Mouse (Mus musculus) retina, postnatal 1 day (tissue): ENCODE data around the gene 4930402F06Rik.

Experiments used
- DNase-seq: peaks from one replicate; pipeline ENCODE4 v3.0.0-alpha.2; 2012

4930402F06Rik gene

DNA sequence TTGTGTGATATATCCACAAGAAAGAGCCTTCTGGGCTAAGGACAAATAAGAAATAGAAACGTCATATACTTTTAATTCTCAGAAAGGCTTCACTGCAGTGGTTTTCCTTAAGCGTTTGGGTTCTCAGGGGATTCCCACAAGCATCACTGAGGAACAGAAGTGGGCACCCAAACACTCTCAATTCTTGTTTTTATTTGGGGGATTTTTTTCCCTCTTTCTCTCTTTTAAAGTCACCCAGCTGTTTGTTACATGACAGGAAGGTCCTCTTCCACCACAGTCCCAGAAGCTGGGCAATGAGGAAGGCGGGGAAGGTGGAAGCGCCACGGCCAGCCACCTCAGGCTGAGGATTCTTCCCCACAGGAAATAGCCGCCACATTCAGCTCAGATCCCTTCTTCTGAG lies 19.5 kb upstream of the 4930402F06Rik start:
- DNase-seq = no peak

- DNase-seq = no peak
These were observed 15.8 kb upstream of the 4930402F06Rik start for GRCm38 (mm10) chr2:35412810-35413209.

- DNase-seq = no peak
These were observed 15.3 kb upstream of the 4930402F06Rik start for GRCm38 (mm10) chr2:35412246-35412645.

DNA sequence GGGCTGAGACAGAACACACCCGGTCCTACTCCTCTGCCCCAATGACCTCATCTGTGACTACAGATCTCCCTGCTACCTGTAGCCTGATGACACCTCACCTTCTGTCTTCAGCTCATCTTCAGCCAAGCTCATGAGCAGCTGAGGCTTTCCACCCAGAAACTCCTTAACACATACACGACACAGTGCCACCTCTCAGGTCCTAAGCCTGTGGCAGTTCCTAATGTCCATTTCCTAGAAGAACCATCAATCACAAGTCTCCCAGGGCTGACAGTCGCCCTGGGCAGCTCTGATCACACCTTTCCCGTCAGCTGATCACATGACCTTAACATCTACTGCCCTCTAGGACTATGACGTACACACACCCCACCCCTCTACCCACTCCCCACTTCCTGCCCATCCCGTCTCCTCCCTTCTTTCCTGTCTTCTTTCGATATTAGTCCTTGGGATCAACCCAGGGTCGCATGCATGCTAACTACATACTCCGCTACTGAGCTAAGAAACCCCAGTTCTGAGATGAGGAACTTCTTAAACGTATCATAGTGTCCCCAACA lies 14.7 kb upstream of the 4930402F06Rik start:
- no peak for DNase-seq

DNA sequence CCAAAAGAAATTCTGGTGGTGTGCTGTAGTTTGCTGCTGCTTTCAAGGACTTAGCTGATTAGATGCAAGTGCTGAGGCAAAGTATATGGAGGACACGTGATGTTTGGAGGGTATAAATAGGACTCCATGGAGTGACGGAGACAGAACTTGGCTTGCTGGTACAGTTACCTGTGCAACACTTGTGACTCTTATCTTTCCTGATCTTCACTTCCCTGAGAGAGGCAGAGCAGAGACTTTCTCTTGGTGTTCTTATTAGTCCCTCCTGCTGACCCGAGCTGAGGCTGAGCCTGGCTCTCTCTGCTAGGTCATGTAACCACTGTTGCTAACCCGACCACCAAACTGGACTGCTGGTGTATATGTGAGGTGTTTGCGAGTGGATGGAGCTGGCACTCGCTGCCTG lies 12.5 kb upstream of the 4930402F06Rik start:
- DNase-seq = no peak

- no peak for DNase-seq
These were observed 11.6 kb upstream of the 4930402F06Rik start for GRCm38 (mm10) chr2:35408409-35409110.

- DNase-seq = no peak
These were observed 10.9 kb upstream of the 4930402F06Rik start for GRCm38 (mm10) chr2:35407878-35408277.

- no peak for DNase-seq
These were observed 10.3 kb upstream of the 4930402F06Rik start for GRCm38 (mm10) chr2:35407266-35407665.

DNA sequence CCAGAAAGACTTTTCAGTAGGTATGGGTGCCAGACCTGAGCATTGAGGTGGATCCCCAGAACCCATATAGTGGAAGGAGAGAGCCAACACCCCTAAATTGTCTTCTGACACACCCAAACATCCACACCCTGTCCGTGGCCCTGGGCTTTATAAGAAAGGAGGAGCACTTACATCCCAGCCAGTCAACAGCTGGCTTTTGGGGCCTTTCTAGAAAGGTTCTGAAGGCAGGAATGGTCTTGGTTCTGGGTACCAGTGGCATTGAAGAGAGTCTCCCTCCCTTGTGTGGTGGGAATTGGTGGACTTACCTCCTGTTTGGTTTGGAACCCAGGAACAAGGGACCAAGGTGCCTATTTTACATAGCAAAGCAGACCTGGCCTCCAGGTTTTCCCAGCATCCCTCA lies 9.6 kb upstream of the 4930402F06Rik start:
- DNase-seq = no peak

- no peak for DNase-seq
These were observed 5.4 kb upstream of the 4930402F06Rik start for GRCm38 (mm10) chr2:35402391-35402790.

DNA sequence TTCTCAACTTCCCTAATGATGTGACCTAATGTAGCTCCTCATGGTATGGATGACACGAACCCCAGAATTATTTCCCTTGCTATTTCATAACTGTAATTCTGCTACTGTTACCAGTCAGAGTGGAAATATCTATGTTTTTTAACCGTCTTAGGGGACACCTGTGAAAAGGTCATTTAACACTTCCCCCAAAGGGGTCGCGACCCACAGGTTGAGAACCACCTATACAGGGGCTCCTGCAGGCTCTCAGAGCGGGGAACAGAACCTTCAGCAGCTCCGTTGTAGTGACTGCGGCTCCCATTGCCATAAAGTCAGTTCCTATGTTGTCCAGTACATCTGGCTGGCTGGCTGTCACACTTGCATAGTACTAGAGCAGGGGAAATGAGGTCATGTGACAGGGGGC lies 3.8 kb upstream of the 4930402F06Rik start:
- no peak for DNase-seq

GRCm38 (mm10) chr2:35398184-35398828 lies 1.3 kb upstream of the 4930402F06Rik start:
- peak; percentile 26 for DNase-seq

GRCm38 (mm10) chr2:35397590-35398173 lies 707 bp upstream of the 4930402F06Rik start:
- peak; percentile 67 for DNase-seq

DNA sequence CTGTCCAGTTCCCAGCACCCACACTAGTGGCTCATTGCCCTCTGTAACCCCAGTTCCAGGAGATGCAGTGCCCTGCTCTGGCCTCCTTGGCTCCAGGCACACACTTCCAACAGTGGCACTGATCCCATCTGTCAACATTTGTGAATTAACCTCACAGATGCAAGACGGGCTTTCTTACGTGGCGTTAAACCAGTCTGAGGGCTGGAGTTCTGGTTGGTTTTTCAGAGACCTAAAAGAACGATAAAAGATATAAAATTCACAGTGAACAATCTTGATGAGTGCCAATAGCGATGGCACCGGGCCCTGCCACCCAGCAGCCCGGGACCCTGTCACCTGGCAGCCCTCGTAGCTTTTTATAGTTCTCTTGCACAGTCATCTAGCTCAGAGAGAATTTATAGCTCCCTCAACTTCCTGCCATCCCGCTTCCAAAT lies 11.5 kb downstream of the 4930402F06Rik start:
- DNase-seq = no peak

GRCm38 (mm10) chr2:35379306-35379705 lies 17.7 kb downstream of the 4930402F06Rik start:
- DNase-seq = no peak

DNA sequence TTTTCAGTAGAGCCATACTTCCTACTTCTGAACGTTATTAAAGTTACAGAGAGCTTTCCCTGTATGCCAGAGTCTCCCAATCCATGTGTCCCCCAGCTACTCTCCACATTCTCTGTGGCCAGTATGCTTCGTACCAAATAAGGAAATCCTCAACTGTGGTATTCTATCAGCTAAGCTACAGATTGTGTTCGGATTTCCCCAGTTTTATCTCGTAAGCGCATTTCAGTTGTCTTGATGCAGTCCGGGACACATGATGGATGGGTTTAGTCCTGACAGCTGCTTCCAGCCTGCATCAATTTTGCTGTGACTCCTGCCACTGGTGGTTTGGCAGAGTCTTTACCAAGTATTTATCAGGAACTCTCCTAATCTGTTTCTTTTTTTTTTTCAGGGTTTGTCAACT lies 19.4 kb downstream of the 4930402F06Rik start:
- no peak for DNase-seq

DNA sequence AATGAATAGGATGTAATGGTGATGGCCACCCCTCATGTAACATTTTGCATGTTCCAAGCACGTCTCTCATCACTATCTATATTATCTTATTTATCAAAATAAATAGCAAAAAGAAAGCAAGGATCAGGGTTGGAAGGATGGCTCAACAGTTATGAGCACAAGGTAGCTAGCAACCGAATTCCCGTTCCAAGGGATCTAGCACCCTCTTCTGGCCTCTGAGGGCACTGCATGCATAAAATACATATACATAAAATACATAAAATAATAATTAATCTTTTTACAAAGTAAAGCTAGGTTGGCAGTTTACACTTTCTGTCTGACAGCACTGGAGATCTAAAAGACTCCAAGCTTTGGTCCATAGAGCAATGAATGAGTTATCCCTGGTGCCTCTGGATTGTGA lies 24.0 kb downstream of the 4930402F06Rik start:
- DNase-seq = peak; percentile 53

GRCm38 (mm10) chr2:35370686-35371085 lies 26.3 kb downstream of the 4930402F06Rik start:
- no peak for DNase-seq

DNA sequence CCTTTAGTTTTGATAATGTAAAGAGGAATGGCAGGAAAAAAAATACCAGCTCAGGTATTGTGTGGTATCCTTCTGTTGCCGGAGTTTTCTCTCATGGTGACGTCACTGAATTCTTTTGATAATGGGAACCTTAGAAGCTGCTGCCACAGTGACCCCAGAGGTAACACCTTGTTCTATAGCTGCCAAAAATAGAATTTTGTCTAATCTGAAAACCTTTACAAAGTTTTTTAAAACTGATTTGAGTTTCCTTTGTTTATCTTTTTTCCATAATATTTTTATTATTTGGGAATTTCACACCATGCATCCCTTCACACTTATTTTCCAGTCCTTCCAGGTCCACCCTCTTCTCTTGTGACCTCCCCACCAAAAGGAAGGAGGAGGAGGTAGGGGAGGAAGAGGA lies 29.3 kb downstream of the 4930402F06Rik start, which contains the start of gene 4930568D16Rik:
Gene 4930568D16Rik, minus strand, starts transcription at position 101 of the 400 bp plus-strand sequence.
- no peak for DNase-seq

- peak; percentile 57 for DNase-seq
These were observed 47.8 kb downstream of the 4930402F06Rik start for GRCm38 (mm10) chr2:35349184-35349583.

- DNase-seq = no peak
These were observed 51.0 kb downstream of the 4930402F06Rik start for GRCm38 (mm10) chr2:35345984-35346383.

GRCm38 (mm10) chr2:35342605-35343004 lies 54.4 kb downstream of the 4930402F06Rik start:
- no peak for DNase-seq

GRCm38 (mm10) chr2:35338707-35339106 lies 58.3 kb downstream of the 4930402F06Rik start:
- DNase-seq = no peak

- DNase-seq = no peak
These were observed 58.9 kb downstream of the 4930402F06Rik start for GRCm38 (mm10) chr2:35338036-35338435.
